Mouse (Mus musculus) small intestine, adult 2 months (tissue): Measurements from ENCODE around the gene Lrrc27.

Experiments used
- CTCF ChIP-seq: fragments of 200-500 bp; IDR thresholded peaks from 2 replicates; pipeline ENCODE4 v1.5.1; 2012; ENCODE audit warnings: low read depth, mild to moderate bottlenecking, control low read depth, inconsistent platforms, low read length, moderate library complexity, mixed read lengths; ENCODE audit not compliant: insufficient replicate concordance, insufficient read length; ENCODE audit errors: extremely low read depth
- POLR2A ChIP-seq: fragments of 200-500 bp; IDR thresholded peaks from 2 replicates; pipeline ENCODE4 v1.6.1; 2012; ENCODE audit warnings: low read depth, mild to moderate bottlenecking, control low read depth, inconsistent platforms, low read length, moderate library complexity

DNA sequence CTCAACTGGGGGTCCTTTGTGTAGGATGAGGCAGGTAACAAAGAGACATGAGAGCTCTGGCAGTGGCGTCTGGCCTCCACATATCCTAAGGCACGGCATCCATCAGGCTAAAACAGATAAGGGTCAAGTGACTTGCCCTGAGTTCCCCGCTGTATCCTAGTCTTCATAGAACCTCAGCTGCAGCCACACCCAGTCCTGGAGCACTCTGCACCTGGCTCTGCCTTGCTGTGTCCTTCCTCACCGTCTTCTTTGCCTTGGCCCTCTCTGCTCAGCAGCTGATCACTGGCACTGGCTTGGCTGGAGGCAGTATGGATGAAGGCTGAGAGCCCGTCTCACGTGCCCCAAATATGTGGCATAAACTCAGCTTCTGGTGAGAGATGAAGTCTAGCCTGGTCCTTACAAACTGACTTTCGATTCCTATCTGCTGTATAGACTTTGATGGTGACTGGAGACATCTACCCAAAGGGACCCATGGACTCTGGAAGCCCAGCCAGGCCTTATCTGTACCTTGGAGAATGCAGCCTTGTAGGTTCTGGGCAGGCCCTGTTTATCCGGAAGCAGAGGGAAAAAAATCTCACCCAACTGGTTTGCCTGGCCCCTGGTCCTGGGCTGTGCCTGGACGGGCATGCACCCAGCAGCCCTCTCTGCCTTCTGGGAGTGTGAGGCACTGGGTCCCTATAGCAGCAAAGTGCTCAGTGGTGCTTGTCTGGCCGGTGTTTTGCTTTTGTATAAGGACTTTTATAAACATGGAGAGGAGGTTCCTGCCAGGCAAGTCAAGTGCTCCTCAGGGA is 45.2 kb downstream of the Lrrc27 start:
- TF ChIP-seq CTCF = no peak
- no peak for TF ChIP-seq POLR2A
